Mouse (Mus musculus) megakaryocyte-erythroid progenitor cell, adult 5-6 weeks (primary cell): ENCODE results near the gene Gpatch8. TPM values are rescaled to one million over a fixed set of nuclear protein-coding genes. Genes with fewer than 3 reads are reported as not detected.
A peak's percentile ranks its signal among the peaks of the same experiment; 100 is the strongest.

Experiments used
- ATAC-seq: replicated peaks from 2 replicates; pipeline ENCODE4 v1.8.0; 2016; ENCODE audit warnings: mild to moderate bottlenecking, inconsistent platforms; ENCODE audit not compliant: severe bottlenecking, poor library complexity, low FRiP score, low TSS enrichment
- total RNA-seq, 2 experiments: library from RNA; stranded (forward) in 1 of 2; stranded (reverse) in 1 of 2; fragments of 200-1000, 215-1000 nt in 1 of 2; fragments of >200 nt in 1 of 2; fragmentation: Nextera tagmentation in 1 of 2; gene quantifications; 2 replicates each; pipeline ENCODE4 v1.2.3; 2014 to 2017

Gene Gpatch8
- total RNA-seq, 2 experiments from 2014 or later, result 34.3 to 44.9 TPM

DNA sequence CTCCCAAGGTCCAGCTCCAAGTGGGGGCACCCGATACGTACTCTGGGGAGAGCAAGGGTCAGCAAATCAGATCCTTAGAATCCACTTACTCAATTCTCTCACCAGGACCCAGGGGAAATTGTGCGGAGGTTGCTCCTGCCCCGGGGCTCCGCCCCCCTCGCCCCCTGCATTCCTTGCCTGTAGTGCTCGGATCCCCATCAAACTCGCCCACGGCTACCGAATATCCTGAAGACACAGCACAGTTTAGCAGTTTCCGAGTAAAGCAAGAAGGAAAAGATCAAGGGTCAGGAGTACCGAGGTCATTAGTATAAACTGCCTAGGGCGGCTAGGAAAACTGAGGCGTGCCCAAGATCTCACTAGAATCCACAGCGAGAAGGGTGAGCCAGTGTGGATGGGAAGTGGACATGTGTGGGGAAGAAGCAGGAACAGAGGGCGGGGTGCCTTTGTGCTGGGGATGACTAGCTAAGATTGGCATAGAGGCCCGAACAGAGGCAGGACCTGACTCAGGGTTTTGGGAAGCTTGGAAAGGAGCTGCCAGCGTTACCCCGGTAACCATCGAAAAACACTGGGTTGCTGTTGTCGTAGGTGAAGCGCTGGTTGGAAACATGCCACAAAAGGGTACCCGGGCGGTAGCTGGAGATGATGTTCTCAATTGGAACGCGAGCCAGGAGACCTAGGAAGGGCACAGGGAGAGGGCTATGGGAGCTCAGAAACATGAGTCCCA, 90.3 kb downstream of the Gpatch8 start:
- ATAC-seq, result no peak

DNA sequence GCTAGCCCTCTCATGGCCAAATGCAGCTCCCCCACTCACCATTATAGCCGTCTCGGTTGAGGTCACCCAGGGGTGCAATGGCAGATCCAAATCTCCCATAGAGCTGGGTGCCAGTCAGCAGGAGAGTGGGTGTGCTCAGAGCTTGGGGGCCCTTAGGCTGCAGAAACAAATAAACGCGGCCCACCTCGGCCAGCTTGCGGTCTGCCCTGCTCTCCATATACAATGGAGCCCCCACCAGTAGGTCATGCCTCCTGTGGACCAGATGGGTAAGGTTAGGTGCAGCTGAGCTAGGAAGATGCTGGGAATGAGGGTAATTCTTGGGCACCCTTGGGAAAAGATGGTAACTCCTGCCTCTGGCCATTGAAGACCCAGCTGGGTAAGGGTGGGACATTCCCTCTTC, 91.3 kb downstream of the Gpatch8 start:
- ATAC-seq, result no peak

GRCm38 (mm10) chr11:102461764-102462163, 94.4 kb downstream of the Gpatch8 start:
- ATAC-seq, result no peak

- ATAC-seq, result no peak
Measured at GRCm38 (mm10) chr11:102460541-102460940, 95.7 kb downstream of the Gpatch8 start.

GRCm38 (mm10) chr11:102455740-102456396, 100.3 kb downstream of the Gpatch8 start:
- peak; percentile 80 for ATAC-seq

- no peak for ATAC-seq
Measured at GRCm38 (mm10) chr11:102453131-102453530, 103.1 kb downstream of the Gpatch8 start.

DNA sequence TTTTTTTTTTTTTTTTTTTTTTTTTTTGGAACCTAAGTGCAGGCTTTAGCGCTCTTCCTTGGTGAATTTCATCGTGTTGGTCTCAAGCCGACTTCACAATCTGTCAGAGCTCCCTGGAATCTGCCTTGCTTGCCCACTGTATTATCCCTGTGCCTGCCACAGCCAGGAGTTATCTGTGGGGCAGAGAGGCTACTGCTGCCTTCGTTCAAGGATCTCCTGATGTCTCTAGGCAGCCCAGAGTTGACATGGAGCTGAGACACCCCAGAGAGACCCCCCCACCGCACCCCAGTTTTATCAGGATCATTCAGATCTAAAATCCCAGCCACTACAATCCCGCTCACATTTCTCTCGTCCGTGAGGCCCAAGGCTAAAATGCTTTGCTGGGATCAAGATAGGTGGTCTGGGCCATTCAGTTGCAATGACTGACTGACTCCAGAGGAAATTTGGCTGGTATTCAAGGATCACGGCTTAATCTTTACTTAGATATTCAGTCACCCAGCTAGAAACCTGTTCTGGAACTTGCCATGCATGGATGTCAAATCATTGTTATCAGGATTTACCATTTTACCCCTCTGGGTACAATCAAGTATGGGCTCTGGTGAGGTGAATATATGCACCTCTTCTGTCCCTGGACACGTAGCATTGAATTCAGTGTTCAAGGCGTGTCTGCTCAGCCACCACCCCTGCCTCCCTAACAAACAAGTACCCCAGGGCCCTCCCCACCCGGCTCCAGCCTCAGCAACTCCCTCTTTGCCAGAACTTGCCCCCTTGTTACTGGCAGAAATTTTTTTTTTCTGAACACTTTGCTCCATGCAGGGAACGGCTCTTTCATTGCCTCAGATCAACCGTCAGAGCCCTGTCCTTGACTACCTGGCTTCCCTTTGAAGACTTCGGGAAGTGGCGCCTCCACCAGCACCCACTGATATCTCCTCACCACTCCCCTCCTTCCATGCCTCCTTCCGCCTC, 106.9 kb downstream of the Gpatch8 start:
- ATAC-seq, result no peak

- no peak for ATAC-seq
Measured at GRCm38 (mm10) chr11:102448327-102448726, 107.9 kb downstream of the Gpatch8 start.

GRCm38 (mm10) chr11:102447497-102447896, 108.7 kb downstream of the Gpatch8 start, which contains the start of gene Fam171a2:
TSS of gene Fam171a2 (minus strand) at chr11:102447682.
- ATAC-seq, result peak; percentile 71

GRCm38 (mm10) chr11:102446581-102447461, 109.4 kb downstream of the Gpatch8 start:
- ATAC-seq, result no peak

DNA sequence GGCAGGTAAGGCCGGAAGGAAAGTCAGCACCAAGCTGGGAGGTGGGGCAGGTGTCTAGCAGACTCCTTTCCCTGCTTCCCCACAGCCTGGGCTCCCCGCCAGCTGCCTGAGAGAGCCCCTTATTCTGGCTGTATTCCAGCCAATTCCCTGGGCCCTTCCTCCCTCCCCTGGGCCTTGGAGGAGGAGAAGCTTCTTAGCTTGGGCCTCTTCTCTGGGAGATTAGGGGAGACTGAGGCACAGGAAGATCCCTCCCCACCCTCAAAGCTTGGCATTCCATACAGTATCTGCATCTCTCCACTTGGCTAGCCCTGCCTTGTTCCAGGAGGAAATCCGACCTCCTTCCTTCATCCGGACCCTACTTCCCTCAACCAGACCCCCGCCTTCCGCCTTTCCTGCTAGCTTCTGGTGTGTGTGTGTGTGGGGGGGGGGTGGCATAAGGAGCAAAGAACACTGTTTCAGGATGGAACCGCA, 110.3 kb downstream of the Gpatch8 start:
- no peak for ATAC-seq

- no peak for ATAC-seq
Measured at GRCm38 (mm10) chr11:102445264-102445890, 110.8 kb downstream of the Gpatch8 start.

DNA sequence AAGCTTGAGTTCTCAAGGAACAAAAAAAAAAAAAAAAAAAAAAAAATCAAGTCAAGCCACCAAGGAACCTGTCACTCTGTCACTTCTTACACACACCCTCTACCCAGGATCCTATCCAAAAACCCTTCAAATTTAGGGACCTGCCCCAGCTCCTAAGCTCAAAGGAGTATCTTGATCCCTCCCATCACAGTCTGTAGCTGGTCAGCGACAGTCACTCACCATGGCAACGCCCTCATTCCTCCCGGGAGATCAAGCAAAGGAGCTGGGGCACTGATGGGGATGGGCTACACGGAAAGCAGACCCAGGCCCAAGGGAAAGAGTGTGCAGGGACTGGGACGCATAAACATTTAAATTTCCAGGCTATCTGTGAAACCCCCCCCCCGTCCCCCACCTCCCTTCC, 111.4 kb downstream of the Gpatch8 start:
- ATAC-seq, result no peak

- ATAC-seq, result no peak
Measured at GRCm38 (mm10) chr11:102444321-102444720, 111.9 kb downstream of the Gpatch8 start.

DNA sequence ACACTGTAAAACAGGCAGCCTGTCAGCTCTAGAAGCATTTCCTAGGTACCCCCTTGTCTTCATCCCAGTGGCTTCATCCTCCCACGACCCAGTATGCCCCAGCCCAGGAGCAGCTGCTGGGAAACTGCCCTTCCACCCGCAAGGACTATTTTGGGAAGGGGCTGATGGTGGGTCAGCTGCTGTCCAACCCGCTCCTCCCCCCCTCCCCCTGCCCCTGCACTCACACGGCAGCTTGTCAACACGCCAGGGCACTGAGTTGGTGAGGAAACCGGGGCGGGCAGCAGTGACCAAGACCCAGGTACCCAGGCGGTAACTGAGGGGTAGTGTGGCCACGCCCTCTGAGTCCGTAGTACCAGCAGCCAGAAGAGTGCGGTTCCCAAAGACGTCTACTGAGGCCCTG, 112.5 kb downstream of the Gpatch8 start:
- ATAC-seq, result no peak

DNA sequence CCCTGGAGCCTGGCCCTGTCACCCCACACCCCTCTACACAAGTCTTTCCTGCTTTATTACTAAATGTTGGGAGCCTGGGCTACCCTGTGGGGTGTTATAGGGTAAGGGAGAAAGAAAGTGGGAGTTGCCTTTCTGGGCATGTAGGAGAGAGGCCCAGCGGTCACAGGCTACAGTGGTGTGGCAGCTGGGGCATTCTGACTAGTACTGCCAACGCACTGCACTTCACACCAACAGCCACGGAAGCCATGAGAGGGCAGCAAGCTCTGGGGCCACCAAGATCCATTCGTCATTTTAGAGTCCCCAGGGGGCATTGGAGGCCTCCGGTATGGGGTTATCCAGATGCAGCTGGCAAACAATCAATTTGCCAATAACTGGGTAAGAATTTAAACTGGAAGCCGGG, 114.1 kb downstream of the Gpatch8 start:
- ATAC-seq, result no peak

GRCm38 (mm10) chr11:102441434-102441833, 114.8 kb downstream of the Gpatch8 start:
- no peak for ATAC-seq

DNA sequence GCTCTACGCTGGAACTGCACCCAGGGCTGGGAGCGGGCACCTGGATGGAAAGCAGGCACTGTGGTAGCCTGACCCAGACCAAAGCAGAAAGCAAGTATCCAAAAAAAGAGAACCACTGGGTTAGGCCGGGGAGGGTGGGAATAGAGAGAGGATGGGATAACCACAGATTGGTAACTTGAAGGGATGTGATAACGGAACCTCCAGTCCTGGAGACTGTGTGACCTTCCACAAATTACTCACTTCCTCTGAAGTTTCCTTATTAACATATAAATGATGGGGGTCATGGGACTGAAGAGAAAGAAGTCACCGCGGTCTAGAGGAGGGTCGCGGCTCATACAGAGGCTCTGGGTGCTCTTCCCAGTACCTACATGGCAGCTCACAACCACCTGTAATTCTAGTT, 115.9 kb downstream of the Gpatch8 start:
- no peak for ATAC-seq
